Mouse (Mus musculus): ENCODE results near the gene Hexa. TPM values are rescaled to one million over a fixed set of nuclear protein-coding genes. Genes with fewer than 3 reads are reported as not detected.

The Hexa gene
- polyA plus RNA-seq (2017; shearing (Covaris generic)): 31.1 TPM

GRCm38 (mm10) chr9:59539441-59540137, at the start of gene Hexa, which contains the start of gene Tmem202:
Gene Hexa (plus strand): TSS chr9:59539540.
Gene Tmem202 (minus strand): TSS chr9:59539847.

DNA sequence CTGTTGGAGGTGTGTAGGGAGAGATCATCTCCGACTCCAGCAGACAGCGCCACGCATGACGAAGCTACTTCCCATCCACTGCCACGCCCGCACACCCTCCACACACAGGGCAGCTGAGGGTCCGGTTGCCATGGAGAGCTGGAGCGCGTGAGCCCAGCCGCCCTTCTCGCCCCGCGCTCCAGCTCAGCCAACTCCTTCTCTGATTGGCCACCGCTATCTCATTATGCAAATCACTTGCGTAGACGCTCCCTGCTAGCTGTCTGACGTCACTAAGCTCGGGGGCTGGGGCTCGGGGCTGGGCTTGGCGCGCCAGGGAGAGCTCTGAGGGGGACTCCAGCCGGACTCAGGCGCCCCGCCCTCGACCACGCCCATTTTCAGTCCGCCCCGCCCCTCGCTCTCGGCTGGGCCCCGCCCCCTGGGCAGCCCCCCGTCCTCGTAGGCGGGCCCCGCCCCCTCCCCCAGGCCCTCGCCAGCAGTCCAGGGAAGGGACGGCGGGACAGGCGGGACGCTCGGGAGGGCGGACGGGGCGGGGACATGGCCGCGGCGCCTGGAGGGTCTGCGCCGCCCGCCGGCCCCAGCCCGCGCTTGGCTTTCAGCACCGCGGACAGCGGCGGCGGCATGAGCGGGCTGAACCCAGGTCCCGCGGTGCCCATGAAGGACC, 38.6 kb downstream of the Hexa start, which contains the start of gene Celf6:
TSS of gene Celf6 (plus strand) at position 74 of the 661 bp plus-strand sequence.

Other genes with a start within 250 kb of the Hexa start
- gene Adpgk, start 248.0 kb upstream of the Hexa start, polyA plus RNA-seq (2017; shearing (Covaris generic)): 35.7 TPM
- 6.1 TPM for gene Bbs4, start 186.0 kb upstream of the Hexa start, polyA plus RNA-seq (2017; shearing (Covaris generic))
- 165 TPM for gene Arih1, start 52.9 kb upstream of the Hexa start, polyA plus RNA-seq (2017; shearing (Covaris generic))
- not detected for gene Tmem202, start 307 bp downstream of the Hexa start, polyA plus RNA-seq (2017; shearing (Covaris generic))
- not detected for gene Celf6, start 38.4 kb downstream of the Hexa start, polyA plus RNA-seq (2017; shearing (Covaris generic))
- gene Parp6, start 77.7 kb downstream of the Hexa start, polyA plus RNA-seq (2017; shearing (Covaris generic)): 38.4 TPM
- 602 TPM for gene Pkm, start 116.8 kb downstream of the Hexa start, polyA plus RNA-seq (2017; shearing (Covaris generic))
- gene Gramd2, start 140.6 kb downstream of the Hexa start, polyA plus RNA-seq (2017; shearing (Covaris generic)): not detected
- 2.2 TPM for gene Senp8, start 211.2 kb downstream of the Hexa start, polyA plus RNA-seq (2017; shearing (Covaris generic))
- 28.0 TPM for gene Myo9a, start 211.4 kb downstream of the Hexa start, polyA plus RNA-seq (2017; shearing (Covaris generic))

All from effector memory CD4-positive, alpha-beta T cell, adult 7 months (primary cell).